Mouse (Mus musculus) granulocyte monocyte progenitor cell, adult 5-6 weeks (primary cell): ENCODE measurements around the gene Coro1b. TPM values are rescaled to one million over a fixed set of nuclear protein-coding genes. Genes with fewer than 3 reads are reported as not detected.

Experiments
- ATAC-seq: replicated peaks from 2 replicates; pipeline ENCODE4 v1.8.0; 2016; ENCODE audit warnings: mild to moderate bottlenecking, moderate TSS enrichment, inconsistent platforms; ENCODE audit not compliant: poor library complexity, severe bottlenecking
- total RNA-seq, 2 experiments: library from RNA; stranded (forward) in 1 of 2; stranded (reverse) in 1 of 2; fragments of 200-712, 200-1000 nt in 1 of 2; fragments of >200 nt in 1 of 2; fragmentation: Nextera tagmentation in 1 of 2; gene quantifications; 2 replicates each; pipeline ENCODE4 v1.2.3; 2014 to 2017

The Coro1b gene
- total RNA-seq (2014; fragmentation: Nextera tagmentation) (143 and 234 TPM in 2 replicates), total RNA-seq (2017) (71.3 and 73.2 TPM in 2 replicates)

- peak; percentile 82 for ATAC-seq
Observed at GRCm38 (mm10) chr19:4148491-4148806, at the start of gene Coro1b. TSS of gene Coro1b (plus strand) at chr19:4148619.

GRCm38 (mm10) chr19:4099056-4099455 is 49.4 kb upstream of the Coro1b start:
- ATAC-seq: peak; percentile 26

- ATAC-seq: 0 out of 2 replicates have a peak, but pooled peaks have one; percentile 6
Observed at GRCm38 (mm10) chr19:4099837-4100717, 48.3 kb upstream of the Coro1b start, which contains the start of gene Pitpnm1. TSS of gene Pitpnm1 (plus strand) at chr19:4099998.

- no peak for ATAC-seq
Observed at GRCm38 (mm10) chr19:4100718-4101261, 47.6 kb upstream of the Coro1b start.

GRCm38 (mm10) chr19:4101466-4101865 is 47.0 kb upstream of the Coro1b start:
- no peak for ATAC-seq

GRCm38 (mm10) chr19:4102049-4102448 is 46.4 kb upstream of the Coro1b start:
- no peak for ATAC-seq

- ATAC-seq: no peak
Observed at GRCm38 (mm10) chr19:4102626-4103025, 45.8 kb upstream of the Coro1b start.

- no peak for ATAC-seq
Observed at GRCm38 (mm10) chr19:4103294-4103693, 45.1 kb upstream of the Coro1b start.

GRCm38 (mm10) chr19:4103792-4104191 is 44.6 kb upstream of the Coro1b start:
- ATAC-seq: no peak

- ATAC-seq: no peak
Observed at GRCm38 (mm10) chr19:4104675-4105194, 43.7 kb upstream of the Coro1b start.

GRCm38 (mm10) chr19:4106654-4107053 is 41.8 kb upstream of the Coro1b start:
- ATAC-seq: no peak

GRCm38 (mm10) chr19:4108535-4108934 is 39.9 kb upstream of the Coro1b start:
- no peak for ATAC-seq

GRCm38 (mm10) chr19:4112063-4112960 is 36.1 kb upstream of the Coro1b start:
- ATAC-seq: peak; percentile 56

- peak; percentile 55 for ATAC-seq
Observed at GRCm38 (mm10) chr19:4113186-4113805, 35.1 kb upstream of the Coro1b start.

GRCm38 (mm10) chr19:4113806-4114230 is 34.6 kb upstream of the Coro1b start:
- peak; percentile 63 for ATAC-seq

GRCm38 (mm10) chr19:4114551-4114950 is 33.9 kb upstream of the Coro1b start:
- ATAC-seq: no peak

- no peak for ATAC-seq
Observed at GRCm38 (mm10) chr19:4115144-4115543, 33.3 kb upstream of the Coro1b start.

- ATAC-seq: no peak
Observed at GRCm38 (mm10) chr19:4115816-4116215, 32.6 kb upstream of the Coro1b start.

- ATAC-seq: no peak
Observed at GRCm38 (mm10) chr19:4117006-4117405, 31.4 kb upstream of the Coro1b start.

- ATAC-seq: no peak
Observed at GRCm38 (mm10) chr19:4118350-4118749, 30.1 kb upstream of the Coro1b start.
